Mouse (Mus musculus) forebrain, embryonic 14.5 days (tissue): Measurements from ENCODE around the gene Psmg4. TPM values are rescaled to one million over a fixed set of nuclear protein-coding genes. Genes with fewer than 3 reads are reported as not detected.

Experiments used
- ATAC-seq: fragments of 200-750 bp; cut with Nextera tagmentation; 2 replicates; pipeline ENCODE4 v1.8.0; 2017; ENCODE audit warnings: mild to moderate bottlenecking, moderate library complexity
- DNase-seq: peaks from one replicate; pipeline ENCODE4 v3.0.0-alpha.2; 2015; ENCODE audit warnings: low spot score
- H3K27ac ChIP-seq: fragments of 300-500 bp; sonication (generic); 2 replicates; pipeline ENCODE4 v1.5.1; 2014; ENCODE audit warnings: low read depth, mild to moderate bottlenecking, control low read depth, low read length, moderate library complexity
- H3K27me3 ChIP-seq: fragments of 300-500 bp; sonication (generic); replicated peaks from 2 replicates; pipeline ENCODE4 v1.6.1; 2014; ENCODE audit warnings: low read length, control low read depth, mixed read lengths; ENCODE audit not compliant: control insufficient read depth, insufficient read depth
- H3K36me3 ChIP-seq: fragments of 300-500 bp; sonication (generic); 2 replicates; pipeline ENCODE4 v1.6.1; 2014; ENCODE audit warnings: low read length, control low read depth; ENCODE audit not compliant: control insufficient read depth, insufficient read depth
- H3K4me1 ChIP-seq: fragments of 300-500 bp; sonication (generic); 2 replicates; pipeline ENCODE4 v1.6.1; 2014; ENCODE audit warnings: antibody characterized with exemption, low read length, control low read depth; ENCODE audit not compliant: control insufficient read depth, insufficient read depth
- H3K4me2 ChIP-seq: fragments of 300-500 bp; sonication (generic); 2 replicates; pipeline ENCODE4 v1.6.1; 2014; ENCODE audit warnings: mild to moderate bottlenecking, control low read depth, low read length
- H3K4me3 ChIP-seq: fragments of 300-500 bp; sonication (generic); 2 replicates; pipeline ENCODE4 v1.5.1; 2014; ENCODE audit warnings: low read depth, low read length, control low read depth
- H3K9ac ChIP-seq: fragments of 300-500 bp; sonication (generic); 2 replicates; pipeline ENCODE4 v1.6.1; 2014; ENCODE audit warnings: mild to moderate bottlenecking, low read length, control low read depth, moderate library complexity
- H3K9me3 ChIP-seq: fragments of 300-500 bp; sonication (generic); replicated peaks from 2 replicates; pipeline ENCODE4 v1.6.1; 2016; ENCODE audit warnings: low read length, control low read depth, mixed read lengths; ENCODE audit not compliant: control insufficient read depth
- WGBS: fragments of 180-500 bp; shearing (Covaris S2); extraction: QIAGEN DNeasy Blood & Tissue Kit; methylation state at CpG from one replicate; pipeline ENCODE4 v1.1.7; 2014; 5-methylcytosine and 5-hydroxymethylcytosine counted together
- polyA plus RNA-seq: library from polyadenylated mRNA; unstranded; fragments of >200 nt; fragmentation: Nextera tagmentation; extraction: Ambion mirVana; gene quantifications from 2 replicates; pipeline ENCODE4 v1.2.1, GENCODE M21; 2014

Psmg4 gene
- polyA plus RNA-seq, 1 experiment from 2014 or later: 113 TPM

- ATAC-seq (no peak), DNase-seq (no peak)
- H3K9ac ChIP-seq: no peak overlapping the region
- H3K27me3 ChIP-seq: no peaks in the 10 kb centered on the region
- 92% methylated on average over 1 of the region's 1 CpGs for WGBS
- no peak overlapping the region for H3K27ac ChIP-seq
- H3K9me3 ChIP-seq: no peaks in the 10 kb centered on the region
- H3K4me1 ChIP-seq: peaks cover 9% of the 10 kb centered on the region
- no peak overlapping the region for H3K4me3 ChIP-seq
- H3K36me3 ChIP-seq: no peaks in the 10 kb centered on the region
- H3K4me2 ChIP-seq: no peak overlapping the region
Measured at GRCm38 (mm10) chr13:34159926-34160325, 2.8 kb upstream of the Psmg4 start.

- Histone ChIP-seq H3K9me3 (no peaks in the 10 kb centered on the region), H3K4me3 (peak overlapping the region; percentile 64), H3K27ac (peak overlapping the region; percentile 90), H3K36me3 (peaks cover 9% of the 10 kb centered on the region), H3K9ac (peak overlapping the region; percentile 72), H3K4me1 (peaks cover 5% of the 10 kb centered on the region), H3K4me2 (peak overlapping the region; percentile 65), H3K27me3 (no peaks in the 10 kb centered on the region)
- ATAC-seq (0 out of 2 replicates have a peak, but pooled peaks have one; percentile 1), DNase-seq (no peak)
- 35% methylated on average over 12 of the region's 12 CpGs for WGBS
Measured at GRCm38 (mm10) chr13:34163304-34163975, 676 bp downstream of the Psmg4 start.

- no peak for ATAC-seq
Measured at GRCm38 (mm10) chr13:34174025-34174424, 11.3 kb downstream of the Psmg4 start.

GRCm38 (mm10) chr13:34181624-34182023 lies 18.9 kb downstream of the Psmg4 start:
- no peak overlapping the region for H3K27ac ChIP-seq
- H3K9ac ChIP-seq: no peak overlapping the region
- no peak for ATAC-seq
- H3K4me2 ChIP-seq: no peak overlapping the region
- no peaks in the 10 kb centered on the region for H3K9me3 ChIP-seq
- peaks cover 65% of the 10 kb centered on the region for H3K36me3 ChIP-seq
- no peaks in the 10 kb centered on the region for H3K27me3 ChIP-seq
- no peak for DNase-seq
- H3K4me1 ChIP-seq: no peaks in the 10 kb centered on the region
- H3K4me3 ChIP-seq: no peak overlapping the region
- WGBS: 79% methylated on average over 5 of the region's 5 CpGs

More at GRCm38 (mm10) chr13:34174025-34174424, 11.3 kb downstream of the Psmg4 start:
- no peak overlapping the region for H3K9ac ChIP-seq
- no peak overlapping the region for H3K27ac ChIP-seq
- no peak overlapping the region for H3K4me2 ChIP-seq
- no peak for DNase-seq
- H3K9me3 ChIP-seq: no peaks in the 10 kb centered on the region
- 95% methylated on average over 6 of the region's 6 CpGs for WGBS
- H3K4me1 ChIP-seq: no peaks in the 10 kb centered on the region
- peaks cover 13% of the 10 kb centered on the region for H3K36me3 ChIP-seq
- no peaks in the 10 kb centered on the region for H3K27me3 ChIP-seq
- H3K4me3 ChIP-seq: no peak overlapping the region

GRCm38 (mm10) chr13:34185371-34185770 lies 22.6 kb downstream of the Psmg4 start:
- no peak for ATAC-seq
- no peak overlapping the region for H3K27ac ChIP-seq
- H3K9ac ChIP-seq: no peak overlapping the region
- no peak overlapping the region for H3K4me2 ChIP-seq
- H3K36me3 ChIP-seq: peaks cover 48% of the 10 kb centered on the region
- no peaks in the 10 kb centered on the region for H3K4me1 ChIP-seq
- H3K27me3 ChIP-seq: no peaks in the 10 kb centered on the region
- no peaks in the 10 kb centered on the region for H3K9me3 ChIP-seq
- DNase-seq: no peak
- no peak overlapping the region for H3K4me3 ChIP-seq
- 94% methylated on average over 2 of the region's 2 CpGs for WGBS

- 8% methylated on average over 5 of the region's 5 CpGs for WGBS
- ATAC-seq (peak; percentile 91), DNase-seq (peak; percentile 90)
- no peak overlapping the region for H3K27ac ChIP-seq
- H3K9ac ChIP-seq: no peak overlapping the region
- no peak overlapping the region for H3K4me3 ChIP-seq
- no peaks in the 10 kb centered on the region for H3K9me3 ChIP-seq
- no peaks in the 10 kb centered on the region for H3K27me3 ChIP-seq
- no peaks in the 10 kb centered on the region for H3K4me1 ChIP-seq
- H3K4me2 ChIP-seq: no peak overlapping the region
- H3K36me3 ChIP-seq: peaks cover 35% of the 10 kb centered on the region
Measured at GRCm38 (mm10) chr13:34187571-34187970, 24.8 kb downstream of the Psmg4 start.

GRCm38 (mm10) chr13:34192414-34193191 lies 29.8 kb downstream of the Psmg4 start:
- no peak overlapping the region for H3K4me3 ChIP-seq
- ATAC-seq (peak; percentile 72), DNase-seq (peak; percentile 38)
- peaks cover 48% of the 10 kb centered on the region for H3K36me3 ChIP-seq
- H3K4me2 ChIP-seq: no peak overlapping the region
- H3K27ac ChIP-seq: peak overlapping the region; percentile 30; the same call in 1 of the 2 replicates
- no peaks in the 10 kb centered on the region for H3K27me3 ChIP-seq
- no peak overlapping the region for H3K9ac ChIP-seq
- no peaks in the 10 kb centered on the region for H3K4me1 ChIP-seq
- 58% methylated on average over 8 of the region's 8 CpGs for whole genome bisulfite sequencing
- no peaks in the 10 kb centered on the region for H3K9me3 ChIP-seq

- Histone ChIP-seq H3K36me3 (peaks cover 50% of the 10 kb centered on the region), H3K27me3 (no peaks in the 10 kb centered on the region), H3K9me3 (no peaks in the 10 kb centered on the region), H3K4me1 (no peaks in the 10 kb centered on the region), H3K4me2 (no peak overlapping the region), H3K27ac (0 out of 2 replicates have a peak overlapping the region, but pooled peaks have one; percentile 36), H3K9ac (no peak overlapping the region), H3K4me3 (no peak overlapping the region)
- ATAC-seq (peak; percentile 49), DNase-seq (peak; percentile 25)
- 32% methylated on average over 8 of the region's 8 CpGs for WGBS
Measured at GRCm38 (mm10) chr13:34193384-34193783, 30.6 kb downstream of the Psmg4 start.

GRCm38 (mm10) chr13:34195676-34196075 lies 32.9 kb downstream of the Psmg4 start:
- peaks cover 54% of the 10 kb centered on the region for H3K36me3 ChIP-seq
- no peak for DNase-seq
- H3K4me2 ChIP-seq: no peak overlapping the region
- 95% methylated on average over 1 of the region's 1 CpGs for WGBS
- no peaks in the 10 kb centered on the region for H3K4me1 ChIP-seq
- H3K9ac ChIP-seq: no peak overlapping the region
- no peaks in the 10 kb centered on the region for H3K27me3 ChIP-seq
- no peak overlapping the region for H3K27ac ChIP-seq
- no peaks in the 10 kb centered on the region for H3K9me3 ChIP-seq
- H3K4me3 ChIP-seq: no peak overlapping the region
- no peak for ATAC-seq
